Mouse (Mus musculus) naive thymus-derived CD4-positive, alpha-beta T cell, adult 2 months (primary cell): ENCODE measurements around the gene Sdsl.

Experiments used
- DNase-seq: peaks from one replicate; pipeline ENCODE4 v3.0.0-alpha.2; 2011; ENCODE audit warnings: low read depth

Sdsl gene

DNA sequence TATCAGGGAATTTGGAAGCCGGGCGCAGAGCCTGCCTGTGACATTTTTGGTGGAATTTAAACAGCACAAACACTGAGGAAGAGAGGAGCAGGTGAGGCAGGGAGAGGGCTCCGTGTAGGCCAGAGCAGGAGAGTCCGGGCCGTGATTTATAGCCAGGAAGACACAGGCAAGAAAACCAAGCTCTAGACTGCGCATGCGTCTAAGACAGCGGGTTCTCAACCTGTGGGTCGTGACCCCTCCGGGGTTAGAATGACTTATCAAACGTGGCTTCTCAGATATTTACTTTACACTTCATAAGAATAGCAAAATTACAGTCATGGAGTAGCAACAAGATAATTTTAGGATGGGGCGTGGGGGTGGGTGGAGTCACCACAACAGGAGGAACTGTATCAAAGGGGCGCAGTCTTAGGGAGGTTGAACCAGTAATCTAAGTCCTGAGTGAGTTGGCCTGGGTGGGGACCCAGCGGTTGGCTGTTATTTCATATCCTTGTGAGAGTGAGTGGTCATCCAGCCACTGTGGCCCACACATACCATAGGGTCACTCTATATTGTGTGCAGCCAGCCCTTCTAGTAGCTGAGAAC lies 17.8 kb downstream of the Sdsl start:
- DNase-seq: no peak

DNA sequence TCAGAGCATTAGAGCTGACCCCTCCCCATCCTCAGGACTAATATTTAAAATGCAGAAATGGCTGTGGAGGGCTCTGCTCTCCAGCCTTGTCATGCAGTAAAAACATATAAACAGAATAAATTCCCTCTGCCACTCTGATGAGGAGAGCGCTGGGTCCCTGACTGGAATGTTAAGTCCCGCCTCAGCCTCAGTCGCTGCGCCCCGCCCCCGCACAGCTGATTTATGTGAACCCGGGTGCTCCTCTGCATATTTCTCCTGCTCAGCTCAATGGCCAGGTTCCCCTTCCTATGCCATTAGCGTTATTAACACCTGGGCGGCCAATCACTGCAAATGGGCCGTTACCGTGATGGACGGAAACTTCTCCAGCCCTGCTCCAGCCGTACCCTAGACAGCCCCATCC lies 25.3 kb downstream of the Sdsl start:
- DNase-seq: no peak

DNA sequence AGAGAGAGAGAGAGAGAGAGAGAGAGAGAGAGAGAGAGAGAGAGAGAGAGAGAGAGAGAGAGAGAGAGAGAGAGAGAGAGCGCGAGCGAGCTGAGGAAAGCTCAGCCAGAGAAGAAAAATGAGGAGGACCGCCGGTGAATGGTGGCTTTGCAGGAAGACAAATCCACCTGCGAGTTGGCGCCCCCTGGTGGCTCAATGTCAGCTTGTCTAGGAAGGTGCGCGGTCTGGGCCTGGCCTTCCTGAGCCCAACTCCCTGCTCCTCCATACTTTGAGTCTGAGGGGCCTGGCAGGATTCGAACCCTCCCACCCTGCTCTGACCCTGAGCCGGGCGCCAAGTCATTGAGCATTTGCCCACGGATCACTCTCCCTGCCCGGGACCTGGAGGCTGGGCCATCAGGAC lies 31.9 kb downstream of the Sdsl start:
- peak; percentile 83 for DNase-seq

DNA sequence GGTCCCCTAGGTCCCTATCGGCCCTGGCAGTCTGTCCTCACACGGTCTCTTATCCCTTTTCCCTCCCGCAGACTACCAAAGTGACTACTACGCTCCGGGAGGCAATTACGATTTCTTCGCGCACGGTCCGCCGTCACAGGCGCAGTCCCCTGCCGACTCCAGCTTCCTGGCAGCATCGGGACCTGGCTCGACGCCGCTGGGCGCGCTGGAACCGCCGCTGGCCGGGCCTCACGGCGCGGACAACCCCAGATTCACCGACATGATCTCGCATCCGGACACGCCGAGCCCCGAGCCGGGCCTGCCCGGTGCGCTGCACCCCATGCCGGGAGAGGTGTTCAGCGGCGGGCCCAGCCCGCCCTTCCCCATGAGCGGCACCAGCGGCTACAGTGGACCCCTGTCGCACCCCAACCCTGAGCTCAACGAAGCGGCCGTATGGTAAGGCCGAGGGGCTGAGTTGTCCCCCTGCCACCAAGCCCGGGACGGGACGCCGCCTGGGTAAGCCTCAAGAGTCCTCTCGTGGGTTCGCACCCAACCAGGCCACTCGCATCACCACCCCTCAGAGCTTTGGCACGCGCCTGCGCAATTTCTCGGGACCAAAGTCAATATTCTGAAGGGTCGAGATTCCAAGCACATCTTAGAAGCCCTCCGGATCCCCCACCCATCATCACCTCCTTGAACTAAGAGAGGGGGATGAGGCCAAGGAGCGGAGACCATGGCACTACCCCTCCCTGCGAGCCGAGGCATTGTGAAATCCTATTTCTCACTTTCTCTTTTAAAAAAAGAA lies 32.5 kb downstream of the Sdsl start:
- DNase-seq: no peak

DNA sequence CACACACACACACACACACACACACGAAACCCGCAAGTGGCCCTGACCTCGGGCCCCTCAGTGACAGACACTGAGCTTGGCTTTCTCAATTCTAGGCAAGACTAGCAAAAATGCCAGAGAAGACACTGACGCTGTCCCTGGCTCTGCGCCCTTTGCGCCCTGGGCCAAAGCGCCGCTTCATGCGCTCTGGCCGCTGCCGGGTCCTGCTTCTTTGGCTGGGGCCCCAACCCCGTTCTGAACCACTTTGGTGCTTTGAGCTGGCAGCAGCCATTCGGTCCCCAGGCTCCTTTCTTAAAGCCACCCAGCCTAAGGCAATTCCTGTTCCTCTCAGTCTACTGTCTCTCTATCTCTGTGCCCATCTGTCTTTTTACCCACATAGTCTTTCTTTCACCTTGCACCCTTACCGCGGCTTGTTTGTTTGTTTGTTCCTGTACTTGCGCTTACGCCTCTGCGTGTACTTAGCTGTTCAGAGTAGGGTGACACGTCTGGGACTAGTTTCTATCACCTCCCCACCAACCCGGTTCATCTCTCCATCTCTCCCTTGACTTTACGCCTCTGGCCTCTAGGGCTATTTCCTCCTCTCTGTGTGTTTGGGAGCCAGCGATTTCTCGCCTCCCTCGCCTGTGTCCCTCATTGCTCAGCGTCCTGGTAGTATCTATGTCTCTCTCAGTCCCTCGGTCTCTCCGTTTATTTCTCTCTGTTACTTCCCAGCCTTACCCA lies 33.5 kb downstream of the Sdsl start:
- no peak for DNase-seq

DNA sequence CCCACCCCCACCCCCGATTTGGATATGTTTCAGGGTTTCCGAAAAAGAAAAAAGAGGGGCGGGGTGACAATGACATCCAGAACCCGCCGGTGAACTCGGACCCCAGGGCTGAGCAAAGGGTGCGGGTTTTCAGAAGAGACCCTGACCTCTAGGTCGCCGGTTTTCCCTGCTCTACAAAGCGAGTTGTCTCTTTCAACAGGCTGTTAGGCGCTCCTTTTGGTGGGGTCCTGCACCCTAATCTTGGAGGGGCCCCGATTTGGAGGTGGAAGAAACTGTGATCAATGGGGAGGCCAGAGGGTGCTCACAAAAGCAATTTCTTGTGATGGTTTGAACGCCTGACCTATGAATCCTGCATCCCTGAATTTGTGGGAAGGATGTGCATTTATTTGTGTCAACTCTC lies 34.1 kb downstream of the Sdsl start:
- no peak for DNase-seq

DNA sequence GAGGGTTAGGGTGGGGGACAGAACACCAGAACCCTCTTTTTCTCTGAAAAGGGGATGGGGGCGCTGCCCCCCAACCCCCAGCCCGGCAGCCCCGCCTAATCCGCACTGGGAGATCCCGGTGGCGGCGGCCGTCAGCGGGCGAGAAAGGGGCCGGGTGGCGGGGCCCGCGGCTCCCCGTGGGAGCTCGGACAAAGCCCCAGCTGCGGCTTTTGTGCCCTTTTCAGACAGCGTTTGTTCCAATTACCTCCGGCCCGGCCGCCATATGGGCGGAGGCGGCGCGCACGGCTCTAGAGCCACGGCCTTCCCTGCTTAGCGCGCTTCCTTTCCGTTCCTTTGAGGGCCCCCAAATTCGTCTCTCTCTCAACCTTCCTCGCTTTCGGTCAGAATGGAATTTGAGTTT lies 34.6 kb downstream of the Sdsl start:
- DNase-seq: no peak

DNA sequence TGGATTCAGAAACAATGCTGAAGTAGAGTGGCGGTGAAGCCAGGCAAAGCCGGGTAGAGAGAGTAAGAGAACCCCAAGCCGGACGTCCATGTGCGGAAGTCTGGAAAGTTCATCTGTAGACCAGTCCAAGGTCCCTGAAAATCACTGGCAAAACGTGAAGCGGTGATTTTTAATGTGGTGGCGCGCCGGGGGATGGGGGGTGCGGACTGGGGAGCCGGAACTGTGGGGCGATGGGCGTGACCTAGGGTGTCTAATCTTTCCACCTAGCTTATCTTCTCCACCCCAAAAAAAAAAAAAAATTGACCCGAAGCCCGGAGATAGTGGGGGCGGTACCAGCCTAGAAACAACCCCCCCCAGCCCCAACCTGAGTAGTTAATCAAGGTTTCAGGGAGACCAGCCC lies 35.1 kb downstream of the Sdsl start:
- no peak for DNase-seq

DNA sequence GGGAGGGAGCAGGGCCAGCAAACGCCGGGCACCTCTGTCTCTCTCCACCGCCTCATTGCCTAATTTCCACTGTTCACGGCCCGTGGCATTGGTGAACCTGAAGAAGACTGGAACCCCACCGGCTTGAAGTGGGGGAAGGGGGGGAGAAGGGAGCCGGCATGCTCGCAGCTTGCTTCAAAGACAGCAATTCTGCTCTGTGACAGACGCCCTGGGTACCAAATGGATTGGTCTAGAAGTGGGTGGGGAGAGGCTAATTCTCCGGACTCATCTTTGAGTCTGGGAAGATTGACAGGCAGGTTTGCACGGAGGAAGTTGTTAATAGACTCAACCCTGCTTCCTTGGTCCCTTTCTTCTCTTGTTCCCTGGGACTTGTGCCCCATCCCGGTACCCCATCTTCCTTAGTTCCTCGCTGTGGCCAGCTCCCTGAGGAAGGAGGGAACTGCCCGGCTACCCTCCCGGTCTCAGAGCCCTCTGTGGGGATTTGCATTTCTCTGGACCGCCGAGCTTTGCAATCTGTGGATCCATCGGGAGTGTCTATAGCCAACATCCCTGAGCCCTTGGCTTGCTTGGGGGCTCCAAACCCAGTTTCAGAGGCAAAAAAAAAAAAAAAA lies 35.6 kb downstream of the Sdsl start:
- DNase-seq: no peak

DNA sequence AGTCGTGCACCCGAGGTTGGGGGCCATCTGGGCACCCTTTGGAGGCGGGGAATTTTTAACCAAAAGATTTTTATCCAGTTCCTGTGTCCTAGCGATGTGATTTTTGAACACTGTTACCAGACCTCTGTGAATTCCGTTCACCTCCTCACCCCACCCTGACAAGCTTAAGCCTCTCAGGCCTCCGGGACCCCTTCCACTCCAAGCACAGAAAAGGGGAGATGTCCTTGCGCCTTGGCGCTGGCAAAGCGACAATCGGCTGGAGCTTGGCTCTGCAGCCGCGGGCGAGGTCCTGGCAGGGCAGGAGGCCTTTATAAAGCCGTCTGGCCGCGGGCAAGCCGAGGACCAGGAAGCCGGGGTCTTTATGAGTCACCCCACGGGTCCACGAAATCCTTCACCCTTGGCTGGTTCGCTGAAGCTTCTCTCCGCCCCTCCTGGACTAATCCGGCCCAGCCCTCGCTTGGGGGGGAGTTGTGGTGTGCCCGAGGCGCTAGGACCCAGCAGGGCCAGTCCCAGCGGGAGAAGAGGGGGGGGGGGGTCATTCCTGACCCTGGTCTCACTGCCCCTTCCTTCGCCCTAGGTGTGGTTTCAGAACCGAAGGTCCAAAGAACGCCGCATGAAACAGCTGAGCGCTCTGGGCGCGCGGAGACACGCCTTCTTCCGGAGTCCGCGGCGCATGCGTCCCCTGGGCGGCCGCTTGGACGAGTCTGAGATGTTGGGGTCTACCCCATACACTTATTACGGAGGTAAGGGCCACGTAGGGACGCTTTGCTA lies 36.7 kb downstream of the Sdsl start:
- DNase-seq: no peak

DNA sequence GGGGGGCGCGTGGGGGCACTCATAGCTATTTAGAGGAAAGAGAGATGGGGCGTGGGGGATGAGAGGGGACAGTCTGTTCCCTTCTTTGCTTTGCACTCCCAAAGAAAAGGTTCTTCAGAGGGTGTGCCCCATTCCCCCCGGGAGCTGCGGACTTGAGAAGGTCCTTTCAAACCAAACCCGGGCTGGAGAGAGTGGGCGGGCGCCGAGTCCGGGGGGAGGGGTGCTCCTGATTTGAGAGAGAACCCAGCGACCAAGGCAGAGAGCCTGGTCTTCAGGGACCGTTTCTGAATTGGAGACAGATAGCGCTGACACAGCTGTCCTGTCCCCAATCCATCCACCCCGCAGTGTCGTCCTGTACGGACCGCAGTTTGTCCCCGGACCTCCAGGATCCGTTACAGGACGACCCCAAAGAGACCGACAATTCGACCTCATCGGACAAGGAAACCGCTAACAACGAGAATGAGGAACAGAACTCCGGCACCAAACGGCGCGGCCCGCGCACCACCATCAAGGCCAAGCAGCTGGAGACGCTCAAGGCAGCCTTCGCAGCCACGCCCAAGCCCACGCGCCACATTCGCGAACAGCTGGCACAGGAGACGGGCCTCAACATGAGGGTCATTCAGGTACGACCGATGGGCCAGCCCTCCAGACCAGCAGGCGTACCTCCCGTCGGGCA lies 37.5 kb downstream of the Sdsl start:
- no peak for DNase-seq

DNA sequence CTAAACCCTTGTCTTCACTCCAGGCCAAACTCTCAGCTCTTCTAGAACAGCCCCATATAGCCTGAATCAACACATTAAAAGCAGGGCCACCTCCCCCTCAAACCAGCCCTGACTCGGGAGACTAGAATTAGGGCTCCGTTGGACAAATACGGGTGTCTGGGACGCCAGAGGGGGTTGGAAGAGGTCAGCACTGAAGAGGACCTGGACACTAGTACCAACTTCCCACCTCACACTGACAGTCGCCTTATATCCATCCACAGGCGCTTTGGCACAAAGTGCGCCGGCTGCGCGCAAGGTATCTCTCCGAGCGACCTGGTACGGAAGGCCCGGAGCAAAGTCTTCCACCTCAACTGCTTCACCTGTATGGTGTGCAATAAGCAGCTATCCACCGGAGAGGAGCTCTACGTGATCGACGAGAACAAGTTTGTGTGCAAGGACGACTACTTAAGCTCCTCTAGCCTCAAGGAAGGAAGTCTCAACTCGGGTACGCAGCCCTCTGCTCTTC lies 38.3 kb downstream of the Sdsl start:
- no peak for DNase-seq

DNA sequence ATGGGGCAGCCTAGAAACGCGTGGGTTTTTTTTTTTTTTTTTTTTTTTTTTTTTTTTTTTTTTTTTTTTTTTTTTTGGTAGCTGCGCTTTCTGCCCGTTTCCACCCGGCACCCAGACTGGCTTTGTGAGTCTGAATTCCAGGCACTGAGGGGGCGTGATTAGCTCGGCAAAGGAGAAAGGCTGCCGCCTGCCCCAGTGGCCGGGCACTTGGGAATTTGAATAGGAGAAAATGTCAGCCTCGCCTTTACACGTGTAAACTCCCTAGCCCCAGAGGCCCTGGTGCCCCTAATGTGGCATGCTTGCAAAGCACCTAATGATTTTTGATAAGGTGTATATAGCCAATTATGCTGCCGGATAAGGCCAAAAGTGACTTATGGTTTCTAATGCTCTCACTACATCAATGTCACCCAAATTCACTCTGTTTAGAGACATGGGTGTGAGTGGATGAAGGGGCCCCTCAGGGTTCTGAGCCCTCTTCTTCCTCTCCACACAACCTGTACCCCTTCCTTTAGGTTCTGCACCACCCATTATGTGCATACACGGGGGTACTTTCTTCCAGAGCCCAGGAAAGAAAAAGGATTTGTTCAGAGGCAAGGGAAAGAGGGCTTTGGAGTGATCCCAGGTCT lies 39.4 kb downstream of the Sdsl start:
- DNase-seq: no peak

DNA sequence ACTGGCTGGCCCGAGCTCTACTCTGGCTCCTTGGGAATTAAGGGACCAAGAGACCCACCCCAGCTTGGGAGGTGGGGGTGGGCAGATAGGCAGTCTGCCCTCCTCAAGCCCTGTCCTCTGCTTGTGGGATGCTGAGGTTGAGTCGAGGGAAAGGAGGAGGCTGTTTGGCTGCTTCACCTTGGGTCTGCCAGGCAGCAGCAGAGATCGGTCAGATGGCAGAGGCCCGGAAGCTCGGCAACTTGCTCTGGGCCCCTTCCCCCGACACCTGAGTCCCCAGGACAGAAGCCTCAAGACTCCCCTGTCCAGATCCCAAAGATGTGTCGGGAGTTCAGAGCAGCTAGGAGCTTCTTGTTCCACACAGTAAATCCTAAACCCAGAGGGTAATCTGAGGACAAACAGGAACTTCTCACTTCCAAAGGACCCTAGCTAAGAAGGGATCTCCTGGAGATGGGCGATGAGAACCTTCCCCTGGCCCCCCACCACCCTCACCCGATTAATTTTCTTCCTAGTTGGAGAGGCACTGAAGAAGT lies 40.1 kb downstream of the Sdsl start:
- no peak for DNase-seq

DNA sequence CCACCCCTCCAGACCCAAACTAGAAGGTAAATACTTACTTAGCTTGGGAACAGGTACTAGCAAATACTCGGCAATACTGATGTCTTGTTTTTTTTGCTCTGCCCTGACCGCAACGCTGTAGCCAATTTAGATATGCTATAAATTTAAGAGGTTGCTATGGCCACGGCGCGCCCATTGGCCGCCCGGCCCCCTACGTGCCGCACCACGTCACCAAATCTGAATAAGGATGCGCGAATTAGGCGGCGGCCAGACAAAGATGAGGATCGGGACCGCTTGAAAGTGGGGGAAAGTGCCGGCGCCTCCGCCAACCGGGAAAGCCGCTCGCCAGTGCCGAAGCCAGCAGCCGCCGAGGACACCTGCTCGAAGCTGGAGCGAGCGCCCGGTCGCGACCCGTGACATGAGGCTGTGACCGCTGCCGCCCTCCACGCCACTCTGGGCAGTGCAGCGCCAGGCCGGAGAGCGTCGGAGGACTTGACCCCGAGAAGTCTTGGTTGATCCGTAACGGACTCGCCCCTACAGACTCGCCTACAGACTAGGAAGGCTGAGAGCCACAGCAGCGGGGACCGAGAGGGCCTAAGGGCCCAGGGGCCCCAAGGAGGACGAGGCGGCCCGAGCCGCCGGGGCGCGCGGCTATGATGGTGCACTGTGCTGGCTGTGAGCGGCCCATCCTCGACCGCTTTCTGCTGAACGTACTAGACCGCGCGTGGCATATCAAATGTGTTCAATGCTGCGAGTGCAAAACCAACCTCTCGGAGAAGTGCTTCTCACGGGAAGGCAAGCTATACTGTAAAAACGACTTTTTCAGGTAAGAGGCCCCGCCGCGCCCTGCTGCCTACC lies 40.7 kb downstream of the Sdsl start, which contains the start of gene Lhx5:
Gene Lhx5, plus strand, starts transcription at position 51 of the 837 bp plus-strand sequence.
- no peak for DNase-seq

DNA sequence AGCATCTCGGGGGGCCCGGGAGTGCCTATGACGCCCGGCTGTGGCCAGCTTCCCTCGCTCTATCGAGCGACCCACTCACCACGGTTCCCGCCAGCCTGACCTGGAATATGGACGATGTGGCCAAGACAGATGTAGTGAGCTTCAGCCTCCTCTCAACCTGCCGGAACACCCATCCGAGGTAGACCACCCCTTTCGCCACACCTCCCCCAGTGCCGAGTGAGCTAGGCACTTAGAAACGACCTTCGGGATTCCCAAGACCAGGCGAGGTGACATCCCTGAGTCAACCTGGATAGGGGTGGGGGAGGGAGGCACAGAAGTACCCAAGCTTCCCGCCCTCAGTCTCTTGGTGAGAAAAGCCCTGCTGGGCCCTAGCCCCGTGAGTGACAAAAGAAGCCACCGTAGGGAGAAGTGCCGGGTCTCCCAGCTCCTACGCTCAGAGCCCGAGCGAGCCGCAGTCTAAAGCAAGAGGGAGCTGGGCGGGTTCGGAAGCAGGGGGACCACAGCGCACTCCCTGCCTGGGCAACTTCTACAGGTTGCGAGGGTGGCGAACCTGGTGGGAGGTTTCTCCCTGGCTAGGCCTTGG lies 41.5 kb downstream of the Sdsl start:
- no peak for DNase-seq

DNA sequence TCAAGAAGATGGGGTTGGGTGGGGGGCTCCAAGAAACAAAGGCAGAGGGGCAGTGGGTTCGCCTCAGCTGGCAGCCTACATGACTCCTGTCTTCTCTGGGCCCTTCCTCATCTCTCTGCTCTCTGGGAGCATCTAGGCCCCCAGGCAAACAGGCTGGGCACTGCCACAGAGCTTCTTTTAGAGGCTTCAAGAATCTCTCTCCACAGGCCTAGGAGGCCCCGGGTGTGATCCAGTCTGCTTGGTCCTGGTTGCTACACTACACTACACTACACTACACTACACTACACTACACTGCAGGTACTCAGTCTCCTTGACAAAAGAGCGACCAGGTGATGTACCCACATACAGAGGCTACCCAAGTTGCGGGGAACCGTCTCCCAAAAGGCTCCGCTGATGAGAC lies 42.9 kb downstream of the Sdsl start:
- no peak for DNase-seq

DNA sequence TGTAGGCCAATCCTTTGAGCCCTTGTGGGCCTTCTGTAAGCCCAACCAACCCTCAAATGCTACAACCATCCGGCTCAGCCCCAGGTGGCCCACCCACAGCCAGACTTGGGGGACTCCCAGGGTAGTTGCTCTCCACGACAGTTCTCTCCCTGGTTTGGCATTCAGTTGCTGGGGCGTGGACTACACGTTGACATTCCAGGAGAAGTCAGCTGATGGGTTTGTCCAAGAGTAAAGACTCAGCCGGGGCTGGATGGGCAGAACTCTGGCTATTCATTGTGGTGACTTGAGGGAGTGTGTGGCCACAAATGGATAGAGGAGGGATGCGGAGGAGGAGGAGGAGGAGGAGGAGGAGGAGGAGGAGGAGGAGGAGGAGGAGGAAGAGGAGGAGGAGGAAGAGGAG lies 43.6 kb downstream of the Sdsl start:
- no peak for DNase-seq

DNA sequence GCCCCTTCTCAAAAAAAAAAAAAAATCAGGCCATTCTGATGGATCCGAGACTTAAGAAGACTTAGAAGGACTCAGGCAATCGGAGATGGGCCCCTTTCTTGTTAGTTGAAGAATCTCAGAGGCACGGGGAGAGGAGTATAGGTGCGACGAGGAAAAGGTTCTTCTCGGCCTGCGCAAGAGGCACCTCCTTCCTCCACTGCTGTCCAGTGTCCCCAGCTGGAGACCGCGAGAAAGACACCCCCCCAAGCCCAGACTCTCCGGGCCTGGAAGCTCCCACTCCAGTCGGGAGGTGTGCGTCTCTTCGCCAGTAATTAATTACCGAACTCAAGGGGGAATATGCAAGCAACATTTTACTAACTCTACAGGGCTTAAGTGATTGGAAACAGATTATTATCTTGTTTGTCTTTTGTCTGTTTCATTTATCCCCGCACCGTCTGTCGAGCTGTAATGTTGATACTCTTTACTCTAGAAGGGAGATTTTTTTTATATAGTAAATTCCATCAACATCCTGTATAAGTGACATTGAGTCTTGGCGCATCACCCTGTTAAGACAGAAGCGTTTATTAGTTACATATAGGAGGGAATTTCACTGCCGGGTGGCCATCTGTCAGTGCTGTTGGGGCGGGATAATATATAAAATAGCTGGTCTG lies 44.3 kb downstream of the Sdsl start:
- DNase-seq: no peak
